Mouse (Mus musculus): ENCODE measurements around the gene Slc22a13.

DNA sequence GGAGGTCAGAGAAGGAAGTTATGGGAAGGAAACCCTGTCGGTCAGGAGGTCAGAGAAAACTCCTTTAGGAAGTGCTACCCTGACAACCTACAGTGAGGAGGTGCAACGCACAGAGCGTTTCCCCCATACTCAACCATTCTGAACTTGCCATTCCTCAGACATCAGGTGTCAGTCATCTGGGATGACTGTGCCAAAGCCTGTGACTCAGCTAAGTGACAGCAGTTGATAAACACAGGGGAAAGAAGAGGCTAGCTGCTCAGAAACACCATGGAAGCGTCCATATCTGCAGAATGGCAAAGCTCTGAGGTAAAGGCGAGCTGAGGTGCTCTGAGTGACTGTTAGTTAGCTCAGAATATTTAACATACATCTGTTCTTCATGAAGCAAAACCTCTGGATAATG, 49.2 kb upstream of the Slc22a13 start:
- no peak for TF ChIP-seq CTCF (IDR thresholded peaks at IDR 0.05; ENCODE audit: insufficient read depth, low read length)
- TF ChIP-seq POLR2A (IDR thresholded peaks at IDR 0.05; ENCODE audit: borderline replicate concordance, extremely low read depth, low read depth, low read length) = no peak
